19 mouse cellular contexts compared by ENCODE assay signal in the genomic region with DNA sequence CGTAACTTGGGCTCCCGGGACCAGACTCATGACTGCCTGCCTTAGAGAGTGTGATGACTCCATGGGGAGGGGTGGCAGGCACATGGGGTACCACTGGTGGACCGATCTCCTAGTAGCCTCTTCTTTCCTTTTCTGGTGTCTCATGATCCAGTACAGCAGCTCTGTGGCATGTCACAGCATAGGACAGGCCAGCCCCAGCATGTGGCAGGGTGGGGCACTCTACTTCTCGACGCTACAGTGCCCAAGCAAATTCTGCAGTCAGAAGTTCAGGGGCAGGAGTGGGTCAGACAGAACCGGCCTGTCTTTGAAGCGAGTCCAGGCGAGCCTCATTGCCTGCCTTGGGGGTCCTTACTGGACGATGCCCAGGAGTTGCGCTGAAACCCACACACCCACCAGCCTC. TPM values are rescaled to one million over a fixed set of nuclear protein-coding genes. Genes with fewer than 3 reads are reported as not detected.
DNase-seq lines count a peak whose midpoint lies in the region; ATAC-seq and TF ChIP-seq lines count a peak whose summit lies in the region.
"Had no signal": no experiment of that assay in that cellular context is flagged by ENCODE, and none has a peak within 500 bp of the region (broad histone marks: within the 10 kb centered on the region; RNA-seq: fewer than 3 reads in every experiment).

No protein-coding gene starts in this region.

- H3K4me3 ChIP-seq in intestine, embryonic 15.5 days (replicated peaks) = no peak overlapping the region
- no peak overlapping the region for H3K4me3 ChIP-seq in intestine, postnatal 0 days (ENCODE audit: low read depth, low read length)
- H3K4me3 ChIP-seq in embryonic facial prominence, embryonic 10.5 days = no peak overlapping the region
- H3K4me3 ChIP-seq in embryonic facial prominence, embryonic 14.5 days (ENCODE audit: low read depth, low read length) = no peak overlapping the region
- H3K4me3 ChIP-seq in stomach, embryonic 14.5 days (ENCODE audit: low read depth, low read length) = no peak overlapping the region
- H3K4me3 ChIP-seq: hindbrain, embryonic 15.5 days; layer of hippocampus, adult 2 months; left cerebral cortex, adult 2 months; lung, embryonic 15.5 days had no signal

- H3K27ac ChIP-seq in intestine, embryonic 15.5 days = no peak overlapping the region
- H3K27ac ChIP-seq in intestine, postnatal 0 days (ENCODE audit: low read depth, low read length) = no peak overlapping the region
- H3K27ac ChIP-seq in embryonic facial prominence, embryonic 10.5 days (replicated peaks) = peak overlapping the region; percentile 44
- H3K27ac ChIP-seq in embryonic facial prominence, embryonic 14.5 days (replicated peaks; ENCODE audit: low read depth, low read length) = no peak overlapping the region
- H3K27ac ChIP-seq in stomach, embryonic 14.5 days (ENCODE audit: low read length) = no peak overlapping the region
- H3K27ac ChIP-seq: hindbrain, embryonic 15.5 days; layer of hippocampus, adult 2 months; left cerebral cortex, adult 2 months; lung, embryonic 15.5 days; macrophage had no signal

- WGBS in intestine, embryonic 15.5 days = 70% methylated on average over 10 of the region's 10 CpGs
- WGBS in intestine, postnatal 0 days = 64% methylated on average over 10 of the region's 10 CpGs
- WGBS in embryonic facial prominence, embryonic 10.5 days = 79% methylated on average over 10 of the region's 10 CpGs
- WGBS in embryonic facial prominence, embryonic 14.5 days = 58% methylated on average over 9 of the region's 10 CpGs
- 69% methylated on average over 10 of the region's 10 CpGs for WGBS in stomach, embryonic 14.5 days

- no peaks in the 10 kb centered on the region for H3K27me3 ChIP-seq in intestine, embryonic 15.5 days (replicated peaks)
- H3K27me3 ChIP-seq in intestine, postnatal 0 days (replicated peaks; ENCODE audit: control insufficient read depth, insufficient read depth, low read length) = no peaks in the 10 kb centered on the region
- H3K27me3 ChIP-seq in embryonic facial prominence, embryonic 10.5 days (replicated peaks; ENCODE audit: low read depth, poor library complexity, severe bottlenecking) = no peaks in the 10 kb centered on the region
- no peaks in the 10 kb centered on the region for H3K27me3 ChIP-seq in embryonic facial prominence, embryonic 14.5 days (replicated peaks; ENCODE audit: control insufficient read depth, insufficient read depth, low read length)
- H3K27me3 ChIP-seq in stomach, embryonic 14.5 days (ENCODE audit: control insufficient read depth, insufficient read depth, low read length) = no peaks in the 10 kb centered on the region
- H3K27me3 ChIP-seq: hindbrain, embryonic 15.5 days; lung, embryonic 15.5 days had no signal

- no peak overlapping the region for H3K9ac ChIP-seq in intestine, embryonic 15.5 days
- no peak overlapping the region for H3K9ac ChIP-seq in intestine, postnatal 0 days (ENCODE audit: low read depth, low read length)
- H3K9ac ChIP-seq in embryonic facial prominence, embryonic 14.5 days (ENCODE audit: low read depth, low read length) = no peak overlapping the region
- no peak overlapping the region for H3K9ac ChIP-seq in stomach, embryonic 14.5 days (replicated peaks; ENCODE audit: low read depth, low read length)
- H3K9ac ChIP-seq: hindbrain, embryonic 15.5 days; lung, embryonic 15.5 days had no signal

- no peaks in the 10 kb centered on the region for H3K9me3 ChIP-seq in intestine, embryonic 15.5 days
- H3K9me3 ChIP-seq in intestine, postnatal 0 days (ENCODE audit: control insufficient read depth) = no peaks in the 10 kb centered on the region
- H3K9me3 ChIP-seq in embryonic facial prominence, embryonic 10.5 days = no peaks in the 10 kb centered on the region
- H3K9me3 ChIP-seq in embryonic facial prominence, embryonic 14.5 days (ENCODE audit: control insufficient read depth, low read length) = no peaks in the 10 kb centered on the region
- no peaks in the 10 kb centered on the region for H3K9me3 ChIP-seq in stomach, embryonic 14.5 days (ENCODE audit: control insufficient read depth, low read depth, low read length)
- H3K9me3 ChIP-seq: hindbrain, embryonic 15.5 days; lung, embryonic 15.5 days had no signal

- ATAC-seq in intestine, embryonic 15.5 days = 0 out of 2 replicates have a peak, but pooled peaks have one; percentile 22
- ATAC-seq in intestine, postnatal 0 days = no peak
- peak; percentile 27; the same call in 1 of the 2 replicates for ATAC-seq in embryonic facial prominence, embryonic 14.5 days (ENCODE audit: low read depth)
- peak; percentile 35; the same call in 1 of the 2 replicates for ATAC-seq in stomach, embryonic 14.5 days (ENCODE audit: insufficient number of reproducible peaks, insufficient read depth, low FRiP score, low read depth)
- no peak for ATAC-seq in megakaryocyte, adult 5-6 weeks (ENCODE audit: poor library complexity, severe bottlenecking)

- no peak overlapping the region for H3K4me2 ChIP-seq in intestine, embryonic 15.5 days (replicated peaks)
- H3K4me2 ChIP-seq in intestine, postnatal 0 days (replicated peaks; ENCODE audit: low read depth) = no peak overlapping the region
- H3K4me2 ChIP-seq in embryonic facial prominence, embryonic 14.5 days (ENCODE audit: low read depth, low read length) = no peak overlapping the region
- no peak overlapping the region for H3K4me2 ChIP-seq in stomach, embryonic 14.5 days (replicated peaks; ENCODE audit: low read depth, low read length)
- H3K4me2 ChIP-seq: heart, embryonic 11.5 days; hindbrain, embryonic 15.5 days; lung, embryonic 15.5 days had no signal

- H3K36me3 ChIP-seq in intestine, embryonic 15.5 days = no peaks in the 10 kb centered on the region
- H3K36me3 ChIP-seq in intestine, postnatal 0 days (ENCODE audit: control insufficient read depth, insufficient read depth) = no peaks in the 10 kb centered on the region; the same call in 1 of the 2 replicates
- H3K36me3 ChIP-seq in embryonic facial prominence, embryonic 10.5 days (replicated peaks) = peaks cover 3% of the 10 kb centered on the region
- H3K36me3 ChIP-seq in embryonic facial prominence, embryonic 14.5 days (ENCODE audit: control insufficient read depth, insufficient read depth, low read length) = no peaks in the 10 kb centered on the region
- H3K36me3 ChIP-seq in stomach, embryonic 14.5 days (ENCODE audit: control insufficient read depth, insufficient read depth, low read length) = no peaks in the 10 kb centered on the region
- H3K36me3 ChIP-seq: hindbrain, embryonic 15.5 days; lung, embryonic 15.5 days had no signal

- H3K4me1 ChIP-seq in intestine, embryonic 15.5 days (replicated peaks) = peaks cover 31% of the 10 kb centered on the region
- H3K4me1 ChIP-seq in intestine, postnatal 0 days (replicated peaks; ENCODE audit: control insufficient read depth, insufficient read depth, low read length) = peaks cover 29% of the 10 kb centered on the region
- H3K4me1 ChIP-seq in embryonic facial prominence, embryonic 10.5 days = peaks cover 73% of the 10 kb centered on the region
- peaks cover 15% of the 10 kb centered on the region for H3K4me1 ChIP-seq in embryonic facial prominence, embryonic 14.5 days (ENCODE audit: control insufficient read depth, insufficient read depth, low read length)
- peaks cover 11% of the 10 kb centered on the region; the same call in 1 of the 2 replicates for H3K4me1 ChIP-seq in stomach, embryonic 14.5 days (ENCODE audit: control insufficient read depth, insufficient read depth, low read length)

- TF ChIP-seq CTCF in intestine, postnatal 0 days (IDR thresholded peaks at IDR 0.05; ENCODE audit: low read depth) = no peak

- DNase-seq in embryonic facial prominence, embryonic 10.5 days (ENCODE audit: low spot score) = no peak
- no peak for DNase-seq in embryonic facial prominence, embryonic 14.5 days (ENCODE audit: low spot score)
- no peak for DNase-seq in layer of hippocampus, postnatal 14 days (ENCODE audit: low spot score in 2 of 2)
- DNase-seq: adrenal gland, postnatal 10 days; cerebellum, adult 11 months; cerebellum, postnatal 36 days; gastrocnemius, postnatal 25 days; heart, postnatal 14 days; midbrain, embryonic 14.5 days had no signal

RNA-seq across cellular contexts. Expression of gene Nectin1, which starts 13.4 kb away (rescaled TPM):
- polyA plus RNA-seq in intestine, embryonic 15.5 days (2015; fragmentation: Nextera tagmentation; extraction: Ambion mirVana) = 4.1 and 4.5 TPM in 2 replicates
- polyA plus RNA-seq in intestine, postnatal 0 days (2015; fragmentation: Nextera tagmentation; extraction: Ambion mirVana) = 4.7 and 5.5 TPM in 2 replicates
- polyA plus RNA-seq in embryonic facial prominence, embryonic 10.5 days (2016; fragmentation: Nextera tagmentation; extraction: Ambion mirVana) = 5.0 TPM in 2 replicates
- polyA plus RNA-seq in embryonic facial prominence, embryonic 14.5 days (2014; fragmentation: Nextera tagmentation; extraction: Ambion mirVana) = 9.0 and 10.1 TPM in 2 replicates
- polyA plus RNA-seq in stomach, embryonic 14.5 days (2014; fragmentation: Nextera tagmentation; extraction: Ambion mirVana) = 10.5 and 11.1 TPM in 2 replicates
- 100 to 1,000 TPM; 109 to 113 TPM for total RNA-seq in layer of hippocampus, postnatal 14 days (2021)
- 7.5 and 9.7 TPM in 2 replicates for total RNA-seq in megakaryocyte, adult 5-6 weeks (2015)
- total RNA-seq in megakaryocyte, adult 5-6 weeks (2017) = 1.3 and 1.4 TPM in 2 replicates

Comparison
In these comparisons a context has a peak if more than half of its experiments do, and no peak if none do; other contexts are left out.
1. ATAC-seq: peak in intestine, embryonic 15.5 days (single experiment), embryonic facial prominence, embryonic 14.5 days (single experiment) and stomach, embryonic 14.5 days (single experiment); none in intestine, postnatal 0 days (single experiment) and megakaryocyte, adult 5-6 weeks (single experiment).